Mouse (Mus musculus): ENCODE measurements around the gene Galnt9.
A peak's percentile ranks its signal among the peaks of the same experiment; 100 is the strongest.

Gene Galnt9

GRCm38 (mm10) chr5:110638306-110639074, 94.3 kb downstream of the Galnt9 start:
- no peak for DNase-seq

DNA sequence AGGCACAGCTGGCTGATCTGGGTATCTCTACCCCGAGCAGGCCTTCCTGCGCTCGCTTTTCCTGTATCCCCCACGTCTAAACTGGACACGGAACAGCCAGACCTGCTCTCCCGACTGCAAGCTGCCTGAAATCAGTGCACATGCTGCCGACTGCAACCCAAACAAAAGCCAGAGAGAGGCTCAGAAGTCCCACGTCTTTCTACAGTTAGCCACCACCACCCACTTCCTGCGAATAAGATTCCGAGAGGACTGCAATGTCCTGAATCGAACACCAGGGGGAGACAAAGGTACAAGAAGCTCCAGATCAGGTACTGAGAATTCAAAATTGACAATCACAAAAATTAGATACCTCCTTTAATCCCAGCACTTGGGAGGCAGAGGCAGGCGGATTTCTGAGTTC, 95.3 kb downstream of the Galnt9 start:
- peak; percentile 77 for DNase-seq

DNA sequence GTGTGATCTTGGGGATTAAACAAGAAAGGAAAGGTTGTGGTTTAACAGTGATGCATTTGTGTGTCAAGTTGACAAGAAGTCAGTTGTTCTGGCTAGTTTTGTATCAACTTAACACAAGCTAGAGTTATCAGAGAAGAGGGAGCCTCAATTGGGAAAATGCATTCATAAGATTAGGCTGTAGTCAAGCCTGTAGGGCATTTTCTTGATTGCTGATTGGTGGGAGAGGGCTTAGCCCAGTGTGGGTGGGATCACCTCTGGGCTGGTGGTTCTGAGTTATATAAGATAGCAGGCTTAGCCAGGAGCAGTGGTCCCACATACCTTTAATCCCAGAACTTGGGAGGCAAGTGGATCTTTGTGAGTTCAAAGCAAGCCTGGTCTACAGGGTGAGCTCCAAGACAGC, 102.2 kb downstream of the Galnt9 start:
- no peak for DNase-seq

DNA sequence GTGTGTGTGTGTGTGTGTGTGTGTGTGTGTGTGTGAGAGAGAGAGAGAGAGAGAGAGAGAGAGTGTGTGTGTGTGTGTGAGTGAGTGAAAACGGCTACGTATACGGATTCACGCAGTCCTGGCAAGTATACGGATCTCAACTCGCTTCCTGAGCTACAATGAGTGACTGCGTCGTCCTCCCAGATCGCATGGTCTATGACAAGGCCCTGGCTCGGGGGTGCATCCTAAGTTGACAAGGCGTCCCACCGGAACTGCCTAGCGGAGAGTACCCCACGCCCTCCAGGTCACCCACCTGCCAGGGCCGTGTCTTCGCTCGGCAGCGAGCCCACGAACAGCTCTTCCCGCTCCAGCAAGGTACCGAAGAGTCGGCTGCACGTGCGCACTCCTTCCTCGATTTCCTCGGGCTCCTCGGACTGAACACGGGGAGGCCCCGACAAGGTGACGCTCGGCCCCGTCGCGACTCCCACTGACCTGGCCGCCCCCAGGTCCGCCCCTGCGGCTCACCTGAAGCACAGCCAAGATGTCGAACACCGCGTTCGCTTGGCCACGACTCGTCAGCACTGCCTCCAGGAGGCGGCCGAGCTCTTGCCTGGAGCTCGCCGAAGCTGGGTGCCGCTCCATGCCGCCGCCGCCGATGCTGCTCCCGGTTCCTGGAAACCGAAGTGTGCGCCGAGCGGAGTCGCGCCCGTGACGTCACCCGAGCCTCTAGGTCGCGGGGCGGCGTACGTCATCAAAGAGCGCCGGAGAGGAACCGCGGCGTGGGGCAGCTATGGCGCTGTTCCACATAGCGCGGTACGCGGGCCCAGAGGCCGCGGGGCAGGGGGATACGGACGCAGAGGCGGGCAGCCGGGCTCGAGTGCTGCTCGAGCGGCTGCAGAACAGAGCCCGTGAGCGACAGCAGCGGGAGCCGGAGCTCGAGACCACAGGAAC, 108.8 kb downstream of the Galnt9 start, which contains the start of the genes Noc4l and Ddx51:
TSS of gene Noc4l (minus strand) at position 699 of the 930 bp plus-strand sequence.
TSS of gene Ddx51 (plus strand) at position 733 of the 930 bp plus-strand sequence.
- peak; percentile 98 for DNase-seq

GRCm38 (mm10) chr5:110653686-110654085, 109.5 kb downstream of the Galnt9 start:
- no peak for DNase-seq

DNA sequence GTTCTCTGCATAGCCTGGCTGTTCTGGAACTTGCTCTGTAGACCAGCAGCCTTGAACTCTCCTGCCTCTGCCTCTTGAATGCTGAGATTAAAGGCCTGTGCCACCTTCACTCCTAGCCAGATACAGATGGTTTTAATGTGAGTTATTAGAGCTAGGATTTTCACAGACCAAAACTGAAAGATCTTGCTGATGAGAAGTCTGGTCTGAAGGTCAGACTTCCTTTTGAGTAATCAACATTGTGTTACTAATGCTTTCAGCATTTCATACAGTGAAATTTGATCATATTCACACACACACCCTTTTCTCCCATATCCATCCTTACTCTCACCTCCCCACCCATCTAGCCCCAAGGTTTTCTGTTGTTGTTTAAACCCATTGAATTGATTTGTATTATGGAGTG, 115.5 kb downstream of the Galnt9 start:
- no peak for DNase-seq

- no peak for DNase-seq
Measured at GRCm38 (mm10) chr5:110664041-110664440, 119.9 kb downstream of the Galnt9 start.

DNA sequence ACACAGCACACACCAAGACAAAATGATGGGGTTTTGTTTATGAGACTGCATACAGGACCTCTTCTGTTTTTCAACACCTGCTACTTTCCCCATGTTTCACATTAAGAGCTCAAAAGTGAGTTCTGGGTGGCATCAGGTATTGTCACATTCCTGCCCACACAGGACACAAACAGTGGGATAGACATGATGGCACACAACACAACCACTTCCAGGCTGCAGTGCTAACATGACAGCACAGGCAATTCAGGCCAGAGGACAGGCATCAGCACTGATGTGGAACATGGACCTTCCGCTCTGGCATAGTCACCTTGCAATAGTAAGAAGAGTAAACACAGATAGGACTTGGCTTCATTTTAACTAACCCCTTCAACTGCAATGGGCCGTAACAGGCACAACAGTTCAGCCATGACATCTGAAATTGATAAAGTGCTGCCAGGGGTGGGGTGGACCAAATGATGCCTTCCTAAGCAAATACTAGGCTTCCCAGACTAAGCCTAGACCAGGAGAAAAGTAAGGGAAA, 120.7 kb downstream of the Galnt9 start:
- DNase-seq: no peak

DNA sequence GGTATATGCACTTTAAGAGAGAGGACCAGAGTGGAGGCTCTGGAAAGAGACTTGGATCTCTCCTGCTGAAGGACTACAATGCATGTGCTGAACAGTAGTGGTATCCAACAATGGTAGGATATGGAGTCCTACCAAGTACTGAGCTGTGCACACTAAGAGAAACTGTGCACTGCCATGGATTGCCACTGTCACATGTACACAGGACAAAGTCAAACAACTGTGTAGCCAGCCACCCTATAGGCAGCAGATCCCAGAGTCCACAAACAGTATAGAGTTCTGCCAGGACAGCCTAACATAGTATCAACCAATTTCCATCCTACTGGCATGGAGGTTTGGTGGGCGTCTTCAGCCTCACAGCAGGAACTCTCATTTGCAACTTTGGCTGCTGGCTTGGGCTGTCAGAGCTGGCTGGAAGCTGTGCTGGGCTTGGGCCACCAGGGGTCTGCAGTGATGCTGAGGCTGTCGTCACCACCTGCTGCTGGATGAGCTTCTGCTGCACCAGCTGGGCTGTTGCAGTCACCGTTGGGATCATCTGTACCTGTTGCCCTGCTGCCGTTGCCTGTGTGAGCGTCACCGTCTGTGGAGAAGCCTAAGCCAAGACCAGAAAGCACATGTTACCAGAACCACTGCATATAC, 121.4 kb downstream of the Galnt9 start:
- DNase-seq: no peak

Data from lung, postnatal 14 days (tissue).